Mouse (Mus musculus) heart, postnatal 0 days (tissue): ENCODE data around the gene Gm7075.

ENCODE experiments used
- CTCF ChIP-seq: IDR thresholded peaks from 2 replicates; pipeline ENCODE4 v1.5.1; 2016; ENCODE audit warnings: antibody characterized with exemption, control low read depth, low read depth
- EP300 ChIP-seq: IDR thresholded peaks from 2 replicates; pipeline ENCODE4 v1.6.1; 2016; ENCODE audit warnings: antibody characterized with exemption, low read depth

- TF ChIP-seq CTCF: no peak
- TF ChIP-seq EP300: no peak
Measured at GRCm38 (mm10) chr10:63396963-63397362, 24.6 kb downstream of the Gm7075 start.
